Mouse (Mus musculus) right cerebral cortex, postnatal 36 days (tissue): Measurements from ENCODE around the gene Atp9a.

Experiments
- DNase-seq, 2 experiments: peaks; one replicate each; pipeline ENCODE4 v3.0.0; 2022; ENCODE audit warnings: low spot score in 2 of 2, mixed read lengths in 1 of 2

The Atp9a gene

DNA sequence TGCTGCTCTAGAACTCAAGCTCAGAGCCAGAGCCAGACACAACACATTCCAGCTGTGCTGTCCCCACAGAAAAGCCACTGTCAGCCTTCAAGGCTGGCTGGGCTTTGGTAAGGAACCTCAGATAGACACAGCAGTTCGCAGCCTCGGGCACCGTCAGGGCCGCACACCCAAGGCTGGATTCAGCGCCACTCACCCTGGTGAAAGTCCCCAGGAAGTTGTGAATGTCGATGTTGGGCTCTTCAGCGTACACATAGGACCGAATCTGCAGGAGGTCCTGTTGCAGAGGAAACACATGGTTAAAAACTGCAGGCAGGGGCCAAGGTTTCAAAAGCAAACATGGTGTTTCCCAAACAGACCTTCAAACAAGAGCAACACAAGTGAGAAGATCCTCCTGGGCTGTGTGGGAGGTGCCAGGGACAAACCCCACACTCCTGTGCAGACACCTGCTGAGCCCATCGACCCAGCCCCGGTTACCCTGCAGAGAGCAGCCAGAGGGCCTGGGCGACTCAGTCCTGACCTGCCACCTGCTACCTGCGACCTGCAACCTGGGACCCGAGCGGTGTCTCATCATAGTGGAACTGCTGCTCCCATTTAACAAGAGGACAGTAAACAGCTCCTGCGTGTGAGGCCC, 58.6 kb downstream of the Atp9a start:
- DNase-seq, result no peak

GRCm38 (mm10) chr2:168682721-168683120, 59.5 kb downstream of the Atp9a start:
- no peak for DNase-seq

DNA sequence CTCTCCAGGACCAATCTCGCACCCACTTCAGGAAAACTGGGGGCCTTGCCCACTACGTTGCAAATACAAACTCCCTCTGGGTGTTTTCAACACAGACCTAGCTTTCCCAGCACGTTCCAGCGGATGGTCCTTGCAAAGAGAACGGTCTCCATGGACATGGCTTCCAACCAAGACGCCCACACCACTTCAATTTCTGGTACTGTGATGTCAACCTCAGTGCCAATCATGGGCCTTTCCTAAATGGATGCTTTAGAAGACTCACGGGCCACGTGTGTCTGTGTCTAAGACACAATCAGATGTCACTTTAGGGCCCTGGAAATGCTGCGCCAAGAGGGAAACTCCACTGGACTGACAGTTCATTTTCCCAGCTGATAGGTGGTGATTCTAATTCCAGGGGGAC, 60.7 kb downstream of the Atp9a start:
- peak in 1 of 2 experiments; percentile 51 for DNase-seq

DNA sequence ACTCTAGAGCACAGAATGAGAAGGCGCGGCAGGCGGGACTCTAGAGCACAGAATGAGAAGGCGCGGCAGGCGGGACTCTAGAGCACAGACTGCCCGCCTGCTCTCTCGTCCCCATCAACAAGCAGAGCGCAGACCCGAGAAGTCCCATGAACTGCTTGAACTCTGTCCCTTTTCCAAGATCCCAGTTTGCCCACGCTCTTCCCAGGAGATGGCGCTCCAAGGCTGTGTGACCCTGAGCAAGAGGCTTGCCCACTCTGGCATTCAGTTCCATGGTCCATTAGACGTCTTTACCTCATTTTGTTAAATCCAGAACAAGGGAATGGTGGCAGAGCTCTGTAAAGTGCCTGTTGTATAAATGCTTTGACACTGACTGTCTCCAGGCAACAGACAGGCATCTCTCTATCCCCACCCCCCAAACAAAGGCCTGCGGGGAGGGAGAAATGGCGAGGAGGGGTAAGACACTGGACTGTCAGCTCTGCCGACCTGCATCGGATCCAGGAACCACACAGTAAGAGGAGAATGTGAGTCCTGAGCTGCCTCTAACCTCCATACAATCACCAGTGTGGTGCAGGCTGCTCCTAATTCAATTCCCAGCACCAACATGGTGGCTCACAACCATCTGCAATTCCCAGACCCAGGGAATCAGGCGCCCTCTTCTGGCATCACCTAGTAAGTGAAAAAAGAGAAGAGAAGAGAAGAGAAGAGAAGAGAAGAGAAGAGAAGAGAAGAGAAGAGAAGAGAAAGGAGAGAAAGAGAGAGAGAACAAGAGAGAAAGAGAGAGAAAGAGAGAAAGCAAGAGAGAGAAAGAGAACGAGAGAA, 62.6 kb downstream of the Atp9a start:
- DNase-seq, result no peak

- DNase-seq, result peak; percentile 56 to 75
Observed at GRCm38 (mm10) chr2:168678662-168679294, 63.4 kb downstream of the Atp9a start.

- DNase-seq, result no peak
Observed at GRCm38 (mm10) chr2:168677650-168678049, 64.6 kb downstream of the Atp9a start.

DNA sequence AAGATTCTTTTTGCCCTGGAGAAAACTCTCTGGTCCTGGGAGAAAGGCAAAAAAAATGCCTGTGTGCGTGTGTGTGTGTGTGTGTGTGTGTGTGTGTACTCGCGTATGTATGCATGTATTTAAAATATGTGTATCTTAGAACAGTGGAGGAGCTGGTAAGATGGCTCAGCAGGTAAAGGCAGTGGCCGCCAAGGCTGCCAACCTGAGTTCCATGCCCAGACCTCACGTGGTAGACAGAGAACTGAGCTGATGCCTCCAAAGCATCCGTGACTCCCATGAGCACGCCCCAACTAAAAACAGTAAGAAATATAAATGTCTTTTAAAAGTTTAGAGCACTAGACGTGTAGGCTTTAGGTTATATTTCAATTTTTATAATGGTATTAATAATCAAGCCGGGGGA, 70.5 kb downstream of the Atp9a start:
- no peak for DNase-seq

DNA sequence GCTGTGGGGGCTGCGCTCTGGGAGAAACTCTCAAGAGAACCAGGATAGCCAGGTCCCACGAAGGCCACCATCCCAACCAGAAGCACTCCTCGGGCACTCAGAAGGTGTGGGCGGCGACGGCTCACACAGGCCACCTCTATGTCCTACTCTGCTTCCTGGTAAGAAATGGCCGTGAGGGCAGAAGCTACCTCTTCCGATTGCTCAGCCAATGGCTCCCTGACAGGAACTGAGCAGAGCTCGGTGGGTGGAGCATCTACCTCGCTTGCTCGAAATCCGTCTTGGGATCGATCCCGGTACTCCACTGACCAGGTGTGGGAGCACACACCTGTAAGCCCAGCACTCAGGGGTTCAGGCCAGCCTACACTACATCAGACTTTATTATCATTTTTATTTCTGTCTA, 72.0 kb downstream of the Atp9a start:
- no peak for DNase-seq

- peak in 1 of 2 experiments; percentile 44 for DNase-seq
Observed at GRCm38 (mm10) chr2:168669762-168670161, 72.4 kb downstream of the Atp9a start.

GRCm38 (mm10) chr2:168667745-168668144, 74.5 kb downstream of the Atp9a start:
- no peak for DNase-seq

DNA sequence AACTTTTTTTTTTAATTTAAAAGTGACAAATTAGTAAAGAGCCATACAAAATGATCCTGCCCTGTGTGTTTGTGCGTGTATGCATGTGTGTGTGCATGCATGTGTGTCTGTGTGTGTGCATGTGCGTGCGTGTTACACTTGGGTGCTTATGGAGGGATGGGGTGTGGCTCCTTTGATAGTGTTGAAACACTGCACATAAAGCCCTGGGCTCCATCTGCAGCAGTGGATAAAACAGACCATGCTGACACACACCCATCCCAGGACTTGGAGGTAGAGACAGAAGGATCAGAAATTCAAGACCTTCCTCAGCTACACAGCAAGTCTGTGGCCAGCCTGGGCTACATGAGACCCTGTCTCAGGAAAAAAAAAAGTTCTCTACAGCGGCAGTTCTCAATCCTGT, 76.5 kb downstream of the Atp9a start:
- DNase-seq, result no peak

- DNase-seq, result no peak
Observed at GRCm38 (mm10) chr2:168663716-168664115, 78.5 kb downstream of the Atp9a start.

- no peak for DNase-seq
Observed at GRCm38 (mm10) chr2:168663216-168663615, 79.0 kb downstream of the Atp9a start.

- no peak for DNase-seq
Observed at GRCm38 (mm10) chr2:168661802-168662201, 80.4 kb downstream of the Atp9a start.

GRCm38 (mm10) chr2:168660344-168660743, 81.9 kb downstream of the Atp9a start:
- DNase-seq, result no peak

- no peak for DNase-seq
Observed at GRCm38 (mm10) chr2:168658551-168658950, 83.7 kb downstream of the Atp9a start.

DNA sequence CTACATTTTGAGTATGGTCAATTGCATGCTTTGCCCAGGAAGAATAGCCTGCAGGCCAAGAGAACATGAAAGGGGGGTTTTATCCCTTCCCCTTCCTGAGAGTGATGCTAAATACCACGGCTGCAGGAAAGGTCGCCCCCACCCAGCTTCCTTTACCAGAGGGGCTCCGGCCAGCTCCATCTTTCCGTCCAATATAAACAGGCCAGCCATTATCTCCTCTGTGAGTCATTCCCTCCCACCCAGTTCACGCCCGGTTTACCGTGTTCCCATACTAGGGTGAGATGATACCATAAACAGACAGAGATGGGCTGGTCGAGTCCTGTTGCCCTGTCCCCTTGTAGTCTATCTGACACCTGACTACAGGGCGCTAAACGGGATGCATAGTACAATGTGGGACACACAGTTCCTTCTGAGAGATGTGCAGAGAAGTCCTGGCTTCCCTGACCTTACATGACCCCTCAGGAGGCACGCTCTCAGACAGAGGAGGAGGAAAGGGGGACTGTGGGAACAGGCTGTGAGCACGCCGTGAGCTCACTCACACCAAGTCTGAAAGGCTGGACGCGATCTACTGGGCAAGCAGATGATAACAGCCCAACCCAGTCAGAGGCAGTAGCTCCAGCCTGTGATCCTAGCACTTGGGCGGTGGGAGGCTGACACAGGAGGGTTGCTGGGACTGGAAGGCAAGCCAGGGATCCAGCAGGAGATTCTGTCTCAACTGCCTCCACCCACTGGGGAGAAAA, 85.5 kb downstream of the Atp9a start:
- no peak for DNase-seq

GRCm38 (mm10) chr2:168654983-168655669, 87.1 kb downstream of the Atp9a start:
- DNase-seq, result no peak

GRCm38 (mm10) chr2:168654482-168654881, 87.7 kb downstream of the Atp9a start:
- DNase-seq, result no peak

DNA sequence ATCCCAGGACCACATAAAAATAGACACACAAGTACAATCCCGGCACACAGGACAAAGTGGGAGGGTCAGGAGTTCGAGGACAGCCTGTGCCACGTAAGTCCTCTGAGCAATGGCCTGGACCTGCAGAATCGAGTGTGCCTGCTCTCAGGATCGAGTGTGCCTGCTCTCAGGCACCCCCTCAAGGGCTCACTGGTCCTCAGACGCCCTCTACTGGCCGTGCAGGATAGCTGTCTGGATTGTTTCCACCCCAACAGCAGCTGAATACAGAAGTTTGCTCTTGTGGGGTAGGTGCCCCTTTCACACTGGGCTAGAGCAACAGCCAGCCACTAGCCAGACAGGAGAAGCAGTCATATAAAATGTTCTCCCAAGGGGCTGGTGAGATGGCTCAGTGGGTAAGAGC, 90.5 kb downstream of the Atp9a start:
- no peak for DNase-seq

GRCm38 (mm10) chr2:168648171-168648570, 94.0 kb downstream of the Atp9a start:
- no peak for DNase-seq

DNA sequence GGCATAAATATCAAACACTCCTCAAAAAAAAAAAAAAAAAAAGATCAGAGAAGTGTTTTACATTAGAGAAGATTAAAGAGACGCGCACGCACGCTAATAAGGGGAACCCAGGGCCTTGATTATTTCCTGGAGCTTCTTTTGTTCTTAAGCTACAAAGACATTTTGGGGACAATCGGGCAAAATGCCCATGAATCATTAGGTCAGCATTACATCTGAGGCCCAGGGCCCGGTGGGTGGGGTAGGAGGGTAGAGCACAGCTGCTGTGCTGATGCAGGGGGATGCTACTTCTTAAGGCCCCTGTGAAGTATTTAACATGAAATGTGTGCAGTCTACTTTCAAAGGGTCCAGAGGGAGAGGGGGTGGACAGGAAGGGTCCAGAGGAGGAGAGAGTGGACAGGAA, 97.4 kb downstream of the Atp9a start:
- DNase-seq, result no peak
